ENCODE assay signal across 9 mouse cellular contexts in the genomic region with DNA sequence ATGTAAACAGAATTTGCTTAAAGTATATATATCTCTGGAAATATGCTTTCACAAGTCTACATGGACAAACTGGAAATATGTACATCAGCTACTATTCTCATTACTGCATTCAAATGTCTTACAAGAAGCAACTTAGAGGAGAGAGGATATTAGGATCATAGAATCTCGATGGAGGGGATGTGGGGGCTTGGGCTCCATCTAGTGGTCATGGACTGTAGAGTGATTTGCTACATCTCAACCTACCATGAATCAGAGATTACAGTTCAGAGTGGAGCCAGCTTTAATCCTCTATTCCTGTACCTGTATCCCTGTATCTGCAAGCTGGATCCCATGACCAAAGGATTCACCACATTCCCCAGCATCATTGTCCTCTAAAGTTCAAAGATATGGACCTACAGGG.
DNase-seq lines count a peak whose midpoint lies in the region; ATAC-seq and TF ChIP-seq lines count a peak whose summit lies in the region.
"Had no signal": no experiment of that assay in that cellular context is flagged by ENCODE, and none has a peak within 500 bp of the region (broad histone marks: within the 10 kb centered on the region; RNA-seq: fewer than 3 reads in every experiment).

No protein-coding gene starts in this region.

- ATAC-seq in hindbrain, embryonic 16.5 days = no peak
- ATAC-seq in hematopoietic stem cell, adult 5-6 weeks (replicated peaks in 1 of 2; ENCODE audit: insufficient read depth in 1 of 2, low FRiP score in 2 of 2, low TSS enrichment in 1 of 2, low read depth in 1 of 2, poor library complexity in 2 of 2, severe bottlenecking in 2 of 2) = peak; percentile 74 to 78; a peak in 3 of 4 replicates
- no peak for ATAC-seq in liver, postnatal 0 days

- no peaks in the 10 kb centered on the region for H3K9me3 ChIP-seq in hindbrain, embryonic 10.5 days
- no peaks in the 10 kb centered on the region for H3K9me3 ChIP-seq in hindbrain, embryonic 16.5 days (ENCODE audit: control insufficient read depth, low read length)
- H3K9me3 ChIP-seq in liver, postnatal 0 days (ENCODE audit: low read length) = no peaks in the 10 kb centered on the region
- H3K9me3 ChIP-seq: limb, embryonic 12.5 days had no signal

- no peak overlapping the region for H3K4me3 ChIP-seq in hindbrain, embryonic 10.5 days
- no peak overlapping the region for H3K4me3 ChIP-seq in hindbrain, embryonic 16.5 days (ENCODE audit: low read length)
- H3K4me3 ChIP-seq in liver, postnatal 0 days (ENCODE audit: low read depth, low read length) = no peak overlapping the region
- H3K4me3 ChIP-seq: limb, embryonic 12.5 days had no signal

- H3K4me2 ChIP-seq in hindbrain, embryonic 16.5 days (ENCODE audit: low read length) = no peak overlapping the region
- H3K4me2 ChIP-seq in liver, postnatal 0 days (ENCODE audit: low read depth, low read length) = no peak overlapping the region
- H3K4me2 ChIP-seq: limb, embryonic 12.5 days had no signal

- H3K36me3 ChIP-seq in hindbrain, embryonic 10.5 days = no peaks in the 10 kb centered on the region
- H3K36me3 ChIP-seq in hindbrain, embryonic 16.5 days (ENCODE audit: control insufficient read depth, insufficient read depth, low read length) = no peaks in the 10 kb centered on the region
- H3K36me3 ChIP-seq in liver, postnatal 0 days (replicated peaks; ENCODE audit: insufficient read depth, low read length) = no peaks in the 10 kb centered on the region
- H3K36me3 ChIP-seq: limb, embryonic 12.5 days had no signal

- H3K27me3 ChIP-seq in hindbrain, embryonic 10.5 days (ENCODE audit: insufficient read depth, poor library complexity, severe bottlenecking) = no peaks in the 10 kb centered on the region
- H3K27me3 ChIP-seq in hindbrain, embryonic 16.5 days (replicated peaks; ENCODE audit: control insufficient read depth, insufficient read depth, low read length) = no peaks in the 10 kb centered on the region
- H3K27me3 ChIP-seq in liver, postnatal 0 days (ENCODE audit: insufficient read depth, low read length) = no peaks in the 10 kb centered on the region
- H3K27me3 ChIP-seq: limb, embryonic 12.5 days had no signal

- peak; percentile 12 for DNase-seq in hindbrain, embryonic 10.5 days (ENCODE audit: low spot score)
- peak; percentile 52 for DNase-seq in A20 (ENCODE audit: low read depth, low spot score)
- peak; percentile 39 for DNase-seq in T-cell, adult 2 months (ENCODE audit: low spot score)
- peak; percentile 69 to 73 for DNase-seq in cerebellum, postnatal 10 days
- DNase-seq in liver, postnatal 0 days = peak; percentile 30
- peak; percentile 29 for DNase-seq in thymus, postnatal 0 days (ENCODE audit: low spot score)

- H3K4me1 ChIP-seq in hindbrain, embryonic 10.5 days (replicated peaks) = no peaks in the 10 kb centered on the region
- no peaks in the 10 kb centered on the region for H3K4me1 ChIP-seq in hindbrain, embryonic 16.5 days (ENCODE audit: control insufficient read depth, insufficient read depth, low read depth, low read length)
- no peaks in the 10 kb centered on the region for H3K4me1 ChIP-seq in liver, postnatal 0 days (ENCODE audit: insufficient read depth)
- H3K4me1 ChIP-seq: limb, embryonic 12.5 days had no signal

- peak; percentile 71 for TF ChIP-seq CTCF in liver, postnatal 0 days (IDR thresholded peaks at IDR 0.05; ENCODE audit: low read depth)

- 16% methylated on average over 1 of the region's 1 CpGs for WGBS in hindbrain, embryonic 10.5 days
- 0% methylated on average over 1 of the region's 1 CpGs for WGBS in hindbrain, embryonic 16.5 days
- 19% methylated on average over 1 of the region's 1 CpGs for WGBS in liver, postnatal 0 days (ENCODE audit: insufficient replicate concordance)

- H3K27ac ChIP-seq in hindbrain, embryonic 10.5 days = no peak overlapping the region
- no peak overlapping the region for H3K27ac ChIP-seq in hindbrain, embryonic 16.5 days (ENCODE audit: low read depth, low read length)
- no peak overlapping the region for H3K27ac ChIP-seq in liver, postnatal 0 days (ENCODE audit: low read depth)
- H3K27ac ChIP-seq: limb, embryonic 12.5 days had no signal

- no peak overlapping the region for H3K9ac ChIP-seq in hindbrain, embryonic 16.5 days (ENCODE audit: low read depth, low read length)
- H3K9ac ChIP-seq in liver, postnatal 0 days (replicated peaks) = no peak overlapping the region
- H3K9ac ChIP-seq: limb, embryonic 12.5 days had no signal

- no peak for TF ChIP-seq EP300 in liver, postnatal 0 days (IDR thresholded peaks at IDR 0.05; ENCODE audit: low read depth)

Comparison
In these comparisons a context has a peak if more than half of its experiments do, and no peak if none do; other contexts are left out.
1. DNase-seq: peak in every context shown above with its lines; median percentile 71 in cerebellum, postnatal 10 days; 52 in A20; 39 in T-cell, adult 2 months; 30 in liver, postnatal 0 days; 29 in thymus, postnatal 0 days; 12 in hindbrain, embryonic 10.5 days.
2. ATAC-seq: peak in hematopoietic stem cell, adult 5-6 weeks (2 of 2); none in hindbrain, embryonic 16.5 days (single experiment) and liver, postnatal 0 days (single experiment).